Mouse (Mus musculus) heart, embryonic 16.5 days (tissue): ENCODE data around the gene Pou2af1. TPM values are rescaled to one million over a fixed set of nuclear protein-coding genes. Genes with fewer than 3 reads are reported as not detected.
A peak's percentile ranks its signal among the peaks of the same experiment; 100 is the strongest.

Experiments
- ATAC-seq: fragments of 200-750 bp; cut with Nextera tagmentation; replicated peaks from 2 replicates; pipeline ENCODE4 v1.8.0; 2017; ENCODE audit warnings: moderate number of reproducible peaks; ENCODE audit not compliant: insufficient read depth, low FRiP score; ENCODE audit errors: extremely low read depth
- H3K27ac ChIP-seq: fragments of 300-500 bp; sonication (generic); 2 replicates; pipeline ENCODE4 v1.5.1; 2014; ENCODE audit warnings: mild to moderate bottlenecking, low read length, control low read depth, moderate library complexity
- H3K27me3 ChIP-seq: fragments of 300-500 bp; sonication (generic); 2 replicates; pipeline ENCODE4 v1.6.1; 2014; ENCODE audit warnings: low read length, mixed read lengths; ENCODE audit not compliant: control insufficient read depth, insufficient read depth
- H3K36me3 ChIP-seq: fragments of 300-500 bp; sonication (generic); 2 replicates; pipeline ENCODE4 v1.6.1; 2014; ENCODE audit not compliant: control insufficient read depth, insufficient read depth
- H3K4me1 ChIP-seq: fragments of 300-500 bp; sonication (generic); 2 replicates; pipeline ENCODE4 v1.6.1; 2014; ENCODE audit warnings: low read length, mixed read lengths; ENCODE audit not compliant: control insufficient read depth, insufficient read depth
- H3K4me2 ChIP-seq: fragments of 300-500 bp; sonication (generic); 2 replicates; pipeline ENCODE4 v1.6.1; 2014; ENCODE audit warnings: low read depth, mild to moderate bottlenecking, control low read depth, low read length
- H3K4me3 ChIP-seq: fragments of 300-500 bp; sonication (generic); 2 replicates; pipeline ENCODE4 v1.5.1; 2014; ENCODE audit warnings: mild to moderate bottlenecking, control low read depth, low read length
- H3K9ac ChIP-seq: fragments of 300-500 bp; sonication (generic); 2 replicates; pipeline ENCODE4 v1.6.1; 2014; ENCODE audit warnings: low read length, control low read depth
- H3K9me3 ChIP-seq: fragments of 300-500 bp; sonication (generic); replicated peaks from 2 replicates; pipeline ENCODE4 v1.6.1; 2016; ENCODE audit warnings: low read length; ENCODE audit not compliant: control insufficient read depth
- WGBS: fragments of 180-500 bp; shearing (Covaris S2); extraction: QIAGEN DNeasy Blood & Tissue Kit; methylation state at CpG from one replicate; pipeline ENCODE4 v1.1.7; 2014; 5-methylcytosine and 5-hydroxymethylcytosine counted together
- polyA plus RNA-seq: library from polyadenylated mRNA; unstranded; fragments of >200 nt; fragmentation: Nextera tagmentation; extraction: Ambion mirVana; gene quantifications from 2 replicates; pipeline ENCODE4 v1.2.1, GENCODE M21; 2015

Pou2af1 gene
- polyA plus RNA-seq, 1 experiment from 2014 or later: 0.92 TPM

DNA sequence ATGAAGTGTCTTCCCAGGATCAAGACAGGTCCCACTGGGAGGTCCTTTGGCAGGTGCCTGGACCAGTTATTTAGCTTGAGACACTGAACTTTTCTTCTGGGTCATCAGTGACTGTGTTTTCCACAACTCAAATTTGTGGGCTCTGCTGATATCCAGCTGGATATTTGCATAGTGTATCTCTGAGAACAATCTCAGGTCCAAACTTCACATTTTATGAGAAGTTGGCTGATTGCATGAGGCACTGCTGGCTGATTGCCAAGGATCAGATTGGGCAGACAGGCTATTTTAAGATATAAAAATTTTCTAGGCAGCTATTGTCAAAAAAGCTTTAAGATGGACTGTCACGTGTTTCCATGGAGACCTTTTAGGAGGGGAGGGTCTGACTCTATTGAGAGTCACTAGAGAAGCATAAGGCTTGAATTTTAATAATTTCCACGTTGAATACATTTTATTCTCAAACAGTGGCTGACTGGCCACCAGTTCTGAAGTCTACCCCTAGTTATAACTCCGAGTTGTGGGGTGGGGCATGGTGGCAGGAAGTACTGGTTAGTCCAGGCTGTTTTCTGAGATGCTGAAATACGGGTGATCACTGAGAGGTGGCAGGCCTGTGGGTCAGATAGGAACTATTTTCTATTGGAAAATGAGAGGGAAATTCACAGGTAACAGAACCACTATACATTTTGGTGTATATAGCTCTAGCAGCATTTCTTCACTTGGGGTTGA lies 43.4 kb downstream of the Pou2af1 start:
- Histone ChIP-seq H3K9me3 (no peaks in the 10 kb centered on the region), H3K9ac (no peak overlapping the region), H3K36me3 (no peaks in the 10 kb centered on the region), H3K4me3 (no peak overlapping the region), H3K27me3 (no peaks in the 10 kb centered on the region), H3K27ac (no peak overlapping the region), H3K4me2 (no peak overlapping the region), H3K4me1 (no peaks in the 10 kb centered on the region)
- 66% methylated on average over 4 of the region's 4 CpGs for WGBS
- no peak for ATAC-seq

DNA sequence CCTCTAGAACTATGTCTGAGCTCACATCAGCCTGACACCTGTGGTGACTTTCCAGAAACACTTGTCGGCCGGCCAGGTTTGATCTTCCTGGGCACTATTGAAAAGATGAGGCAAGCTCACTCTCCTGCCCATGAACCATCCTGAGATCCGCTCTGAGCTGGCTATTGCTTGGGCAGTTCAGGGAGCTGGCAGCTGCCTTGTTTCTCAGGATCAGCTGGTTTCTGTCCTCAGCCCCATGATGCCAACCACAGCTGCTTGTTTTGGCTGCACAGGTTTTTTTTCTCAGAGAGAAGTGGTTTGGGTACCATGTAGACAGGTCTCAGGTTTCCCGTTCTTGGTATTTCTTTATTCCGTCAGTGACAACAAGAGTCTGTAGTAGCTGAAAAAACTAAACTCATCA lies 44.9 kb downstream of the Pou2af1 start:
- 80% methylated on average over 5 of the region's 5 CpGs for WGBS
- no peaks in the 10 kb centered on the region for H3K4me1 ChIP-seq

DNA sequence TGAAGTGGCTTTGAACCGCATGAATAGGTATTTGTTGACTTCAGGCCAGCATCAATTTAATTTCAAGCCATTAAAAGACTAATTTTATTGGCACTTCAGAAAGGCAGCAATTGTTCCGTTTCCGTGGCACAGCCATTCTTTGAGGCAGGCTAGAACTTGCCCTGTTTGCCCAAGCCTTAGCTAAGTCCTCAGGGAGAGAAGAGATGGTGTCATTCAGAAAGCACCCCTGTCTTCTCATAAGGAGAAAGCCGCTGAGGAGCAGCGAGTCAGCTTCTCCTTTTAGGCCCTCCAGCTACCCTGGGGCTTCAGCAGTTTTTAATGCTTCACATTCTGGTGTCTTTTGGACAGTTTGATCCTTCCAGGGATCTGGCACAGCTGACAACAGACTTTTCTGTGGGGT lies 55.3 kb downstream of the Pou2af1 start:
- Histone ChIP-seq H3K27ac (no peak overlapping the region), H3K27me3 (no peaks in the 10 kb centered on the region), H3K9me3 (no peaks in the 10 kb centered on the region), H3K9ac (no peak overlapping the region), H3K4me2 (no peak overlapping the region), H3K4me3 (no peak overlapping the region), H3K36me3 (no peaks in the 10 kb centered on the region), H3K4me1 (no peaks in the 10 kb centered on the region)
- no peak for ATAC-seq
- WGBS: 82% methylated on average over 5 of the region's 5 CpGs

More for the DNA sequence above, 44.9 kb downstream of the Pou2af1 start:
- no peak for ATAC-seq
- Histone ChIP-seq H3K4me3 (no peak overlapping the region), H3K27me3 (no peaks in the 10 kb centered on the region), H3K36me3 (no peaks in the 10 kb centered on the region), H3K4me2 (no peak overlapping the region), H3K9ac (no peak overlapping the region), H3K9me3 (no peaks in the 10 kb centered on the region), H3K27ac (no peak overlapping the region)

DNA sequence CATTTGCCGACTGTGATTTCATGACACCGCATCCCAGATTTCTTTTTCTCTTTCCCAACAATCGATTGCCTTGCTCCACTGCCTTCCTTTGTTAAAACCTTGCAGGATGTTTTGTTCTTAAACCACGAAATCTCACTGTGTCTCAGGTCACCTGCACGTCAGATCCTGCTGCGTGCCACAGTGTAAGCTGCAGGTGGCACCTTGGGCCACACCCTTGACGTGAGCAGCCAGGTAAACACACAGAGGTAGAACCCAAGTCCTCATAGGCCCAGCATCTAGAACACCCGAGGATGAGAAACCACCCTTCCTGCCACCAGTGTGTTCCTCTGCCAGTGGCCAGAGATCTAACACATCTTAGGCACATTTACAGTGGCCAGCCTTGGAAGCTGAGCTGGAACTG lies 57.6 kb downstream of the Pou2af1 start:
- Histone ChIP-seq H3K4me3 (no peak overlapping the region), H3K9ac (no peak overlapping the region), H3K27ac (no peak overlapping the region), H3K4me1 (peaks cover 3% of the 10 kb centered on the region; the same call in 1 of the 2 replicates), H3K36me3 (no peaks in the 10 kb centered on the region), H3K4me2 (no peak overlapping the region), H3K9me3 (no peaks in the 10 kb centered on the region), H3K27me3 (no peaks in the 10 kb centered on the region)
- WGBS: 81% methylated on average over 8 of the region's 8 CpGs
- ATAC-seq: no peak

DNA sequence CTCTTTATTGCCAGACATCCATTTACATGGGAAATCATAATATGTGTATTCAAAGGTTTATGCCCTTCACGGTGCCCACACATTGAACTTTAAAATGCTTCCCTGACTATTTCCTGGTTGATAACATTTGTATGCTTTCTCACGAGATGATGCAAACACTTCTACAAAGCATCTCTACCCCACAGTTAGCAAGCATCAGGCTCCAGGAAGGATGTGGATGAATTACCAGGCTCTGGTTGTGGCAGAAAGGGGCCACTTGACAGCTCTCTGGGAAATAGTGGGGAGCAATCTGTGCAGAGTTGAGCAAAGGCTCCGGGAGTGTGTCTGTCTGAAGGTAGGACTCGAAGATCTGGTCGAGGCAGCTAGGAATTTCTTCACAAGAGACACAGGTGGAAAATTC lies 58.6 kb downstream of the Pou2af1 start:
- Histone ChIP-seq H3K36me3 (no peaks in the 10 kb centered on the region), H3K4me1 (peaks cover 3% of the 10 kb centered on the region; the same call in 1 of the 2 replicates), H3K27ac (no peak overlapping the region), H3K9ac (no peak overlapping the region), H3K4me2 (no peak overlapping the region), H3K27me3 (no peaks in the 10 kb centered on the region), H3K4me3 (no peak overlapping the region), H3K9me3 (no peaks in the 10 kb centered on the region)
- no peak for ATAC-seq
- 58% methylated on average over 5 of the region's 5 CpGs for WGBS

DNA sequence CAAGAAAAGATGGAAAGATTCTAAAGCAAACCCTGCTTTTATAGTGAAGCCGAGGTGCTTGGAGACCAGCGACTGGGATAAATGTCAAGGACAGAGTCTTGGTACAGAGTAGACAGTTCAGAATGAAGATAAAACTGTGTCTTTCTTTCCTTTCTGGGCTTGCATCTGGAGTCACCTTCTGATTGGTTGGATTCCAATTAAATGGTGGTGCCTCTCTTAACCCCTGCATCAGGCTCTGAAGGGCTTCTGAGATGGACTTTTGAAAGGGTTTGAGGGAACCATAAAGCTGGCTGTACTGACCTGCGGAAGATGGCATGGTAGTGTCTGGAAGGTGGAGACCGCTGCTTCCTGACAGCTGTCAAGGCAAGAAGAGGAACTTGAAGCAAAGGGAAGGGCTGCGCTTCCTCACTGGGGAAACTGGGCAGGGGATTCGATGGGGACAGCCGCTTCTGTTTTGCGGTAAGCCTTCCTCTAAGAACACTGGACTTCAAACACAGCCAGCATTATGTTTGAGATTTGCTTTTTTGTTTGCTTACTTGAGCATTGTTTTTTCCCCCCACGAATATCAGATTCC lies 60.2 kb downstream of the Pou2af1 start:
- Histone ChIP-seq H3K27ac (no peak overlapping the region), H3K9ac (no peak overlapping the region), H3K9me3 (no peaks in the 10 kb centered on the region), H3K4me3 (no peak overlapping the region), H3K27me3 (no peaks in the 10 kb centered on the region), H3K36me3 (no peaks in the 10 kb centered on the region), H3K4me2 (no peak overlapping the region), H3K4me1 (peaks cover 7% of the 10 kb centered on the region)
- no peak for ATAC-seq
- 68% methylated on average over 9 of the region's 9 CpGs for WGBS

DNA sequence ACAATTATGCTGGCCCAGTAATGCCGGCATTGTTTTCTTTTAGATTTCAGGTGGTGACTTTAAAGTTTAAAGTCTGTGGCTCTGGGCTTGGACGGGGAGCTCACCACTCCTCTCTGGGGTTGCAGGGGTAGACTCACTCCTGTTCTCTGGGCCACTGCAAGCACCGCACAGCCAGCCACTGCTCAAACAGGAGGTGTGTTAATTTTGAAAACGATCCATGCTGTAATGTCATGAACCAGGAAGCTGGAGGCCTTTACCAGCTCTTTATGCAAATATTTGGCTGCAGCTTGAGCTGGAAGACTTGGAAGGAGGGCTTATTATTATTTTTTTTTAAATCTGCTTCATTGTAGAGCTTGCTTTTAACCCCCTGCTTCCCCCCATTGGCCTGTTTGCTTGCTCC lies 61.2 kb downstream of the Pou2af1 start:
- Histone ChIP-seq H3K9ac (no peak overlapping the region), H3K4me3 (no peak overlapping the region), H3K27ac (no peak overlapping the region), H3K27me3 (no peaks in the 10 kb centered on the region), H3K4me1 (peaks cover 7% of the 10 kb centered on the region), H3K9me3 (no peaks in the 10 kb centered on the region), H3K4me2 (no peak overlapping the region), H3K36me3 (no peaks in the 10 kb centered on the region)
- no peak for ATAC-seq
- WGBS: 29% methylated on average over 4 of the region's 4 CpGs

DNA sequence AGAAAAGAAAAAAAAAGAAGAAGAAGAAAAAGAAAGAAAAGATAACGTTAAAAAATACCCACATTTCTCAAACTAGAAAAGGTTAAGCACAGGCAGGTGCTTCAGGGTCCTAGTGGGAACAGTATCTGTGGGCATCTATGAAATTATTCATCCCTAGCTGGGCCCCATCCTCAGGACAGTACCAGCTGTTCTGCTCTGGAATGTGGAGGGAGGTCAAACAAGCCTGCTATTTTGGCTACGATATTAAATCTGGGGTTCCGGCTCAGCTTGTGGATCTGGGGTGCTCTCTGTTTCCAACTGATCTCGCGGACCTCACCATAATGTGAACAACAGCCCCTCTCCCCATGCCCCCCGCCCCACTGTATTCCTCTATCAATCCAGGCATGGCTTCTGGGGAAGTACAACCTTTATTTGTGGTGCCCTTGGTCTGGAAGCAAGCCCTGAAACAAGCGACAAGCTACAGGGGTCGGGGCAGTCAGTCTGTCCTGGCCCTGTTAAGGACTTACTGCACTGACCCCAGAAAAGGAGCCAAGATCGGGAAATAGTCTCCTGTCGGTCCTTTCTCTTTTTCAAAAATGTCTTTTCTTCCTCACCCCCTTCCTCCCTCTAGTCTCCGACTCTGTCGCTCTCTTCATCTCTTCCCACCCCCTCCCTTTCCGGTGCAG lies 64.5 kb downstream of the Pou2af1 start:
- Histone ChIP-seq H3K4me3 (peak overlapping the region; percentile 59), H3K27me3 (no peaks in the 10 kb centered on the region), H3K4me2 (peak overlapping the region; percentile 69), H3K9me3 (no peaks in the 10 kb centered on the region), H3K36me3 (no peaks in the 10 kb centered on the region), H3K9ac (peak overlapping the region; percentile 75), H3K4me1 (peaks cover 7% of the 10 kb centered on the region), H3K27ac (peak overlapping the region; percentile 84)
- 13% methylated on average over 13 of the region's 13 CpGs for WGBS
- ATAC-seq: peak; percentile 17; the same call in 1 of the 2 replicates
